Mouse (Mus musculus) spleen, adult 2 months (tissue): Measurements from ENCODE around the gene 2310039H08Rik.

ENCODE experiments used
- CTCF ChIP-seq: fragments of 200-500 bp; IDR thresholded peaks from 2 replicates; pipeline ENCODE4 v1.5.1; 2011; ENCODE audit warnings: mild to moderate bottlenecking, inconsistent platforms; ENCODE audit not compliant: insufficient read depth, insufficient read length, insufficient replicate concordance; ENCODE audit errors: extremely low read depth
- POLR2A ChIP-seq: fragments of 200-500 bp; IDR thresholded peaks from 2 replicates; pipeline ENCODE4 v1.6.1; 2011; ENCODE audit warnings: low read depth, low read length, inconsistent platforms

- TF ChIP-seq POLR2A (no peak), CTCF (peak; percentile 30; the same call in 1 of the 2 replicates)
Observed at GRCm38 (mm10) chr17:46725273-46725672, 47.2 kb upstream of the 2310039H08Rik start.
